Mouse (Mus musculus): Measurements from ENCODE around the gene Samsn1.

GRCm38 (mm10) chr16:75831390-75831789, 190.7 kb downstream of the Samsn1 start:
- TF ChIP-seq CTCF (IDR thresholded peaks at IDR 0.05; ENCODE audit: low read depth), result no peak
- TF ChIP-seq EP300 (optimal IDR thresholded peaks at IDR 0.05), result no peak
